Mouse (Mus musculus): ENCODE measurements at regions not wholly inside any gene's neighbourhood (a gene's known extent, or its start where the extent isn't known, plus 50 kb on each side); places are given as distances from the start of the nearest gene placed in this dataset.

GRCm38 (mm10) chr4:142578536-142578935 is 339.3 kb upstream of the Kazn start:
- TF ChIP-seq TAL1 (IDR thresholded peaks at IDR 0.05; ENCODE audit: low read length) = no peak
- no peak for TF ChIP-seq GATA1 (IDR thresholded peaks at IDR 0.05; ENCODE audit: low read length)
